Mouse (Mus musculus) gastrocnemius, adult 18-20 months (tissue): ENCODE data around the gene St3gal4. TPM values are rescaled to one million over a fixed set of nuclear protein-coding genes. Genes with fewer than 3 reads are reported as not detected.

Experiments used
- DNase-seq: peaks from one replicate; pipeline ENCODE4 v3.0.0; 2021; ENCODE audit warnings: low spot score
- total RNA-seq, 2 experiments: library from RNA; stranded (reverse); gene quantifications; 2 replicates each; pipeline ENCODE4 v1.2.3; 2021

St3gal4 gene
- total RNA-seq, 2 experiments from 2014 or later, result 4.2 TPM

- DNase-seq, result no peak
Measured at GRCm38 (mm10) chr9:35018056-35018455, 101.0 kb downstream of the St3gal4 start.

- DNase-seq, result no peak
Measured at GRCm38 (mm10) chr9:35017563-35017962, 101.5 kb downstream of the St3gal4 start.

- no peak for DNase-seq
Measured at GRCm38 (mm10) chr9:35016762-35017161, 102.3 kb downstream of the St3gal4 start.

GRCm38 (mm10) chr9:35007697-35008341 lies 111.2 kb downstream of the St3gal4 start:
- no peak for DNase-seq

GRCm38 (mm10) chr9:35004113-35004512 lies 115.0 kb downstream of the St3gal4 start:
- no peak for DNase-seq

- no peak for DNase-seq
Measured at GRCm38 (mm10) chr9:34997880-34998865, 120.9 kb downstream of the St3gal4 start.

Other genes starting within 250 kb of the St3gal4 start
- 1 to 10 TPM; 7.5 to 10.0 TPM for gene Dcps, start 56.8 kb upstream of the St3gal4 start, total RNA-seq
- gene Srpr, start 80.9 kb upstream of the St3gal4 start, total RNA-seq, result 100 to 1,000 TPM; 228 to 237 TPM
- 10 to 100 TPM; 24.4 to 35.0 TPM for gene Tirap, start 81.0 kb upstream of the St3gal4 start, total RNA-seq
- gene Foxred1, start 91.8 kb upstream of the St3gal4 start, total RNA-seq, result 10 to 100 TPM; 14.6 to 19.5 TPM
- gene Fam118b, start 148.5 kb upstream of the St3gal4 start, total RNA-seq, result 10 to 100 TPM; 22.6 to 28.3 TPM
- 1 to 10 TPM; 7.0 TPM for gene Rpusd4, start 148.6 kb upstream of the St3gal4 start, total RNA-seq